Mouse (Mus musculus) forebrain, embryonic 11.5 days (tissue): ENCODE results near the gene Nrxn3. TPM values are rescaled to one million over a fixed set of nuclear protein-coding genes. Genes with fewer than 3 reads are reported as not detected.

Source experiments
- ATAC-seq: fragments of 200-750 bp; cut with Nextera tagmentation; replicated peaks from 2 replicates; pipeline ENCODE4 v1.8.0; 2017; ENCODE audit warnings: moderate TSS enrichment; ENCODE audit not compliant: low FRiP score
- DNase-seq: peaks from one replicate; pipeline ENCODE4 v3.0.0-alpha.2; 2017; ENCODE audit warnings: low spot score
- H3K27ac ChIP-seq: fragments of 300-500 bp; sonication (generic); 2 replicates; pipeline ENCODE4 v1.5.1; 2014; ENCODE audit warnings: low read depth, low read length
- H3K27me3 ChIP-seq: fragments of 300-500 bp; sonication (generic); 2 replicates; pipeline ENCODE4 v1.6.1; 2014; ENCODE audit warnings: mild to moderate bottlenecking, low read length, mixed read lengths; ENCODE audit not compliant: control insufficient read depth, insufficient read depth
- H3K36me3 ChIP-seq: fragments of 300-500 bp; sonication (generic); 2 replicates; pipeline ENCODE4 v1.6.1; 2014; ENCODE audit warnings: mild to moderate bottlenecking, low read length, moderate library complexity, mixed read lengths; ENCODE audit not compliant: control insufficient read depth, insufficient read depth
- H3K4me1 ChIP-seq: fragments of 300-500 bp; sonication (generic); replicated peaks from 2 replicates; pipeline ENCODE4 v1.6.1; 2014; ENCODE audit warnings: low read length, mixed read lengths; ENCODE audit not compliant: control insufficient read depth, insufficient read depth
- H3K4me2 ChIP-seq: fragments of 300-500 bp; sonication (generic); 2 replicates; pipeline ENCODE4 v1.6.1; 2014; ENCODE audit warnings: low read depth, mild to moderate bottlenecking, low read length, moderate library complexity, mixed read lengths; ENCODE audit not compliant: severe bottlenecking
- H3K4me3 ChIP-seq: fragments of 300-500 bp; sonication (generic); 2 replicates; pipeline ENCODE4 v1.5.1; 2014; ENCODE audit warnings: low read depth, low read length
- H3K9ac ChIP-seq: fragments of 300-500 bp; sonication (generic); 2 replicates; pipeline ENCODE4 v1.6.1; 2014; ENCODE audit warnings: low read length
- H3K9me3 ChIP-seq: fragments of 300-500 bp; sonication (generic); 2 replicates; pipeline ENCODE4 v1.6.1; 2016; ENCODE audit warnings: low read length, mixed read lengths; ENCODE audit not compliant: control insufficient read depth
- WGBS: fragments of 180-500 bp; shearing (Covaris S2); extraction: QIAGEN DNeasy Blood & Tissue Kit; methylation state at CpG from one replicate; pipeline ENCODE4 v1.1.7; 2014; 5-methylcytosine and 5-hydroxymethylcytosine counted together
- polyA plus RNA-seq: library from polyadenylated mRNA; unstranded; fragments of >200 nt; fragmentation: Nextera tagmentation; extraction: Ambion mirVana; gene quantifications from 2 replicates; pipeline ENCODE4 v1.2.1, GENCODE M21; 2014

Nrxn3 gene
- polyA plus RNA-seq, 1 experiment from 2014 or later: 38.4 TPM

DNA sequence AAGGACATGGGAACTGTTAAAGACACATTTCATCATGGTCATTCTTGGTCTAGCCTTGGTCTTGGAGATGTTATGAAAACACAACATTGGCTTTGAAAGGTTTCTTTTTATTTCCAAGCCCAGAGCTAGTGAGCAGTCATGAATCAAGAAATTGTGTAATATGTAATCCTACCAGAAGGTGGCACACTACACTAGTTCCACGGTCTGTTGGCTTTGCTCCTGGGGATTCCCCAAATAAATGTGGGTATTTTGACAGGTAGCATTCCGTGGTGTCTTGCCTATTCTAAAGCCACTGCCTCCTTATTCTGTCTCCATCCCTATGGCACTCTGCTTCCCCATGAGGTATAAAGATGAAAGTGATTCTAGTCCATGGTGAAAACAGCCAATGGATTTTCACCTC lies 269.5 kb downstream of the Nrxn3 start:
- DNase-seq: no peak
- WGBS: 4% methylated on average over 2 of the region's 2 CpGs

GRCm38 (mm10) chr12:88993788-88994187 lies 271.1 kb downstream of the Nrxn3 start:
- Histone ChIP-seq H3K9me3 (no peaks in the 10 kb centered on the region), H3K9ac (no peak overlapping the region), H3K4me1 (no peaks in the 10 kb centered on the region), H3K4me2 (no peak overlapping the region), H3K27ac (no peak overlapping the region), H3K36me3 (no peaks in the 10 kb centered on the region), H3K4me3 (no peak overlapping the region), H3K27me3 (no peaks in the 10 kb centered on the region)
- 91% methylated on average over 4 of the region's 4 CpGs for WGBS
- DNase-seq: no peak
- ATAC-seq: no peak

More for the DNA sequence above, 269.5 kb downstream of the Nrxn3 start:
- Histone ChIP-seq H3K4me1 (no peaks in the 10 kb centered on the region), H3K27ac (no peak overlapping the region), H3K4me3 (no peak overlapping the region), H3K36me3 (no peaks in the 10 kb centered on the region), H3K4me2 (no peak overlapping the region), H3K27me3 (no peaks in the 10 kb centered on the region), H3K9me3 (no peaks in the 10 kb centered on the region), H3K9ac (no peak overlapping the region)
- peak; percentile 55; the same call in 1 of the 2 replicates for ATAC-seq

GRCm38 (mm10) chr12:89016436-89016835 lies 293.8 kb downstream of the Nrxn3 start:
- ATAC-seq (no peak), DNase-seq (no peak)
- no peak overlapping the region for H3K27ac ChIP-seq
- no peaks in the 10 kb centered on the region for H3K36me3 ChIP-seq
- 88% methylated on average over 1 of the region's 1 CpGs for WGBS
- no peak overlapping the region for H3K4me3 ChIP-seq
- no peaks in the 10 kb centered on the region for H3K27me3 ChIP-seq
- no peak overlapping the region for H3K9ac ChIP-seq
- H3K9me3 ChIP-seq: no peaks in the 10 kb centered on the region
- H3K4me2 ChIP-seq: no peak overlapping the region
- no peaks in the 10 kb centered on the region for H3K4me1 ChIP-seq

DNA sequence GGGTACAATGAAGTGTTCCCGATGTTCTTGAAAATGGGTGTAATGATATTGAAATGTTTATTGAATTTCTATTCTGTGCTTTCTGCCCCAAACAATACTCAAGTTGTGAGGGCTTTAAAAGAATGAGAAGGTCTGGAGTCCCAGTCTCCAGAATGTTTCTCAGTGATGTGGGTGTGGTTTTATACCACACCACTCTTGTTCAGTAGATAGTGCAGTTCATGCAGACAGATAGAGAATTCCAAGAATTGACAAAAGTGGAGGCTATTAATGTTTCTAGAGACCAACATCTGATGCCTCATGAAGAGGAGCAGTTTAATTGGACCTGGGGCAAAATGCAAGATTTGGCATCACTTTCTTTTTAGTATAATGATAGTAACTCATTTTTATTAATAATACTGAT lies 302.5 kb downstream of the Nrxn3 start:
- Histone ChIP-seq H3K36me3 (no peaks in the 10 kb centered on the region), H3K27ac (no peak overlapping the region), H3K4me1 (no peaks in the 10 kb centered on the region), H3K27me3 (no peaks in the 10 kb centered on the region), H3K9ac (no peak overlapping the region), H3K9me3 (no peaks in the 10 kb centered on the region), H3K4me2 (no peak overlapping the region), H3K4me3 (no peak overlapping the region)
- DNase-seq (no peak), ATAC-seq (no peak)
- WGBS: 93% methylated on average over 1 of the region's 1 CpGs

DNA sequence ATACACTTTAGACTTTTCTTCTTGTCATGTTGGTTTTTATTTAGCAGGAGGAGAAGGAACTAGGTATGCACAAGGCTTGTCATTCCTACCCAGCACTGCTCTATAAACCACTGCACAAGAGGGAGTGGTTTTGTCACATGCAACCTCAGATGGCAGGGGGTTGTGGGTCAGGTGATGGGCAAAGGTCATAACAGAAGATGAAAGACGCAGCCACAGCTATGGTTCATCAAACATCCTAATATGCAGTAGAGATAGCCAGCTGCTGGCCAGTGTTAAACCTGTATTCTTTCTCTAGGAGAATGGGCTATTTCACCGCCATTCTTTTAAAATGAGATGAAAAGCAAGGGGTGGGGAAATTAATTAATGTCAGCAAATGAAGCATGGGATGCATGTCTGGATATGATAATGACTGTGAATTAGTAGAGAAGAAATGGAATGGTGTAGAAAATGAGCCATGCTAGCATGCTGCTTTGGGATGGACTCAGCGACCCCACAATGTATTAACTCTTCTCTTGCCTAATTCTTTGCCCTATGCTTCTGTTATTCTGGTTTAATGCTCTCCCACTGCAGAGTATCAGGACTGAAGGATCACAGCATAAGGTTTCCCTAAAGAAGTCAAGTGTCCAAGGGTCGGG lies 313.4 kb downstream of the Nrxn3 start:
- Histone ChIP-seq H3K9ac (no peak overlapping the region), H3K4me3 (no peak overlapping the region), H3K4me2 (no peak overlapping the region), H3K27ac (no peak overlapping the region), H3K36me3 (no peaks in the 10 kb centered on the region), H3K27me3 (no peaks in the 10 kb centered on the region), H3K9me3 (no peaks in the 10 kb centered on the region), H3K4me1 (no peaks in the 10 kb centered on the region)
- WGBS: 55% methylated on average over 4 of the region's 4 CpGs
- no peak for DNase-seq
- ATAC-seq: no peak

DNA sequence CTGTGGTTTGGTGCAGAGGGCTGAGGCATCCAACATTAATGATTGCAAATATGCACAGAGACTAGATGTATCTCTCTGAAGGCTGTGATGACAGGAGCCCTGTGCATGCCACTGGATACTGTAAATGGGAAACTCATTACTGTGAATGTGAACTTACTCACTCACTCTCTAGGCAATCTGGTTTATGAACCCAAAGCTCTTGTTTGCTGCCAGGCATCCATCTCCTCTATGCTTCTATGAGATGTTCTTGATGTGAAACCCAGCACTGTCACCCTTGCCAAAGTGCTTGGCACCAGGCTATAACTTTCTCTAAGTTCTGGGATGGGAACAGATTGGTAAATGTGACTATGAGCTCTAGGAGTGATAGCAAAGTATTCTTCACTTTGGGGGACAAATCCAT lies 317.5 kb downstream of the Nrxn3 start:
- Histone ChIP-seq H3K4me2 (no peak overlapping the region), H3K9me3 (no peaks in the 10 kb centered on the region), H3K27me3 (no peaks in the 10 kb centered on the region), H3K4me1 (no peaks in the 10 kb centered on the region), H3K36me3 (no peaks in the 10 kb centered on the region), H3K27ac (no peak overlapping the region), H3K4me3 (no peak overlapping the region), H3K9ac (no peak overlapping the region)
- no peak for DNase-seq
- no peak for ATAC-seq

DNA sequence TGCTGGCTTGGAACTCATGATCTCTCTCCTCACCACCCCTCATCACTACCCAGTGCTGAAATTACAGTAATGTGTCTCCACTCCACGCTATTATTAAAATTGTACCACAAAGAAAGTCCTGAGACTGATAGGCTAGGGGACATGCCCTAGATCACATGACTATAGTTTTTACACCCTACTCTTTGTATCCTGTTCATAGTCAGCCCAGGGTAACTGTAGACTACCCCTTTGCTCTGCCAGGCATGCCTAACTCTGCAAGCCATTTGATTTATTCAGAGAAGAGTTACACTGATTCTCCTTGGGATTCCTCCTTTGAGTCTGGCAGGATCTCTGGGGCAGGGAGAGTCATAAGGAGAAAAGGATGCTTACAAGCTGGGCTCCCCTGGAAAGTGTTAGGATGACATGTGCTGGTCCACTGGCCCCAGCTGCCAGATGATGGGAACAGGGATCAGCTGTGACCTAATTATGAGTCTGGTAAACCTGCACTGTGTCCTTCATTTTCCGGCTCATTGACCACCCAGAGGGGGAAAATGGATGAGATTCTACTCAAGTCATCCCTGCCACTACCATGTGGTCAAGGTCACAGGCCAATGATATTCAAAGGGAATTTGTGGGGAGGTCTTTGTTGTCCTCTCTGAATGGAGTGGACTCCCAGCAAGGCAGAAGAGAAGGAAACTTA lies 318.9 kb downstream of the Nrxn3 start:
- Histone ChIP-seq H3K36me3 (no peaks in the 10 kb centered on the region), H3K4me1 (no peaks in the 10 kb centered on the region), H3K4me2 (no peak overlapping the region), H3K9me3 (no peaks in the 10 kb centered on the region), H3K4me3 (no peak overlapping the region), H3K9ac (no peak overlapping the region), H3K27ac (no peak overlapping the region), H3K27me3 (no peaks in the 10 kb centered on the region)
- 64% methylated on average over 2 of the region's 2 CpGs for WGBS
- peak; percentile 82 for ATAC-seq
- DNase-seq: peak; percentile 48

DNA sequence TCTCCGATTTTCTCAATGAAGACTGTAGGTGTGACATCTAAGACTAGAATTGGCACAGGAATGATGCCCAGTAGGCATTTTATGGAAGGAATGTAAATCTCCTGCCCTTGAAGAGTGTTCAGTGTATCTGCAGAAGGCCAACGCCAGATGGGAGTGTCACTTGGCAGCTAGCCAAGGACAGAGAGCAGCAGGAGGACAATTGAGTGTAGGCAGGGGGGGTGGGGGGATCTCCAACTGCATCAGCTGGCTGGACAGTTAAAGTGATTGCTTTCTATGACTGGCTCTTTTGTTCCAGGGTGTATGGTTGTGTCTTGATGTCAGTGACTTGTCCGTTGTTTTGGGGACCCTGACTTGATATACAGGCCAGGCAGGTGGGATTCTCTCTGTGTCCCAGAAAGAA lies 326.6 kb downstream of the Nrxn3 start:
- no peak overlapping the region for H3K4me2 ChIP-seq
- no peaks in the 10 kb centered on the region for H3K36me3 ChIP-seq
- 55% methylated on average over 3 of the region's 3 CpGs for WGBS
- DNase-seq: peak; percentile 56
- H3K9ac ChIP-seq: no peak overlapping the region
- no peaks in the 10 kb centered on the region for H3K27me3 ChIP-seq
- no peak overlapping the region for H3K27ac ChIP-seq
- H3K4me1 ChIP-seq: no peaks in the 10 kb centered on the region
- ATAC-seq: peak; percentile 60; the same call in 1 of the 2 replicates
- H3K4me3 ChIP-seq: no peak overlapping the region
- no peaks in the 10 kb centered on the region for H3K9me3 ChIP-seq

- DNase-seq (no peak), ATAC-seq (no peak)
- no peak overlapping the region for H3K9ac ChIP-seq
- H3K4me1 ChIP-seq: no peaks in the 10 kb centered on the region
- H3K4me3 ChIP-seq: no peak overlapping the region
- H3K4me2 ChIP-seq: no peak overlapping the region
- H3K9me3 ChIP-seq: no peaks in the 10 kb centered on the region
- H3K36me3 ChIP-seq: no peaks in the 10 kb centered on the region
- no peaks in the 10 kb centered on the region for H3K27me3 ChIP-seq
- H3K27ac ChIP-seq: no peak overlapping the region
Measured at GRCm38 (mm10) chr12:89049686-89050085, 327.0 kb downstream of the Nrxn3 start.
